Mouse (Mus musculus) kidney, embryonic 14.5 days (tissue): Measurements from ENCODE around the gene Metap2. TPM values are rescaled to one million over a fixed set of nuclear protein-coding genes. Genes with fewer than 3 reads are reported as not detected.
"Not testable (repeated sequence)": the region's sequence is repeated elsewhere in the genome, so short reads cannot be mapped to it uniquely, and the experiment has no call there.

Experiments used
- ATAC-seq: fragments of 200-750 bp; cut with Nextera tagmentation; 2 replicates; pipeline ENCODE4 v1.8.0; 2017; ENCODE audit warnings: moderate number of reproducible peaks, mild to moderate bottlenecking, moderate TSS enrichment, moderate library complexity; ENCODE audit not compliant: low FRiP score, low TSS enrichment
- H3K27ac ChIP-seq: fragments of 300-500 bp; sonication (generic); 2 replicates; pipeline ENCODE4 v1.5.1; 2014; ENCODE audit warnings: low read depth, mild to moderate bottlenecking, low read length, moderate library complexity, mixed read lengths
- H3K27me3 ChIP-seq: fragments of 300-500 bp; sonication (generic); 2 replicates; pipeline ENCODE4 v1.6.1; 2014; ENCODE audit warnings: mild to moderate bottlenecking, low read length; ENCODE audit not compliant: control insufficient read depth, insufficient read depth
- H3K36me3 ChIP-seq: fragments of 300-500 bp; sonication (generic); 2 replicates; pipeline ENCODE4 v1.6.1; 2014; ENCODE audit warnings: low read length, mixed read lengths; ENCODE audit not compliant: control insufficient read depth, insufficient read depth
- H3K4me1 ChIP-seq: fragments of 300-500 bp; sonication (generic); 2 replicates; pipeline ENCODE4 v1.6.1; 2014; ENCODE audit warnings: low read length, mixed read lengths; ENCODE audit not compliant: control insufficient read depth, insufficient read depth
- H3K4me2 ChIP-seq: fragments of 300-500 bp; sonication (generic); replicated peaks from 2 replicates; pipeline ENCODE4 v1.6.1; 2014; ENCODE audit warnings: low read depth, mild to moderate bottlenecking, low read length
- H3K4me3 ChIP-seq: fragments of 300-500 bp; sonication (generic); 2 replicates; pipeline ENCODE4 v1.5.1; 2014; ENCODE audit warnings: mild to moderate bottlenecking, low read length
- H3K9ac ChIP-seq: fragments of 300-500 bp; sonication (generic); 2 replicates; pipeline ENCODE4 v1.6.1; 2014; ENCODE audit warnings: low read depth, mild to moderate bottlenecking, low read length, moderate library complexity
- H3K9me3 ChIP-seq: fragments of 300-500 bp; sonication (generic); 2 replicates; pipeline ENCODE4 v1.6.1; 2016; ENCODE audit warnings: low read length; ENCODE audit not compliant: control insufficient read depth
- WGBS: fragments of 180-500 bp; shearing (Covaris S2); extraction: QIAGEN DNeasy Blood & Tissue Kit; methylation state at CpG from one replicate; pipeline ENCODE4 v1.1.7; 2014; 5-methylcytosine and 5-hydroxymethylcytosine counted together
- polyA plus RNA-seq: library from polyadenylated mRNA; unstranded; fragments of >200 nt; fragmentation: Nextera tagmentation; extraction: Ambion mirVana; gene quantifications from 2 replicates; pipeline ENCODE4 v1.2.1, GENCODE M21; 2014

Gene Metap2
- polyA plus RNA-seq, 1 experiment from 2014 or later: 212 TPM

- Histone ChIP-seq H3K36me3 (no peaks in the 10 kb centered on the region), H3K4me3 (no peak overlapping the region), H3K4me2 (no peak overlapping the region), H3K27ac (no peak overlapping the region), H3K4me1 (no peaks in the 10 kb centered on the region), H3K27me3 (no peaks in the 10 kb centered on the region), H3K9ac (no peak overlapping the region), H3K9me3 (peaks cover 16% of the 10 kb centered on the region)
- WGBS: 96% methylated on average over 13 of the region's 13 CpGs
- no peak for ATAC-seq
Observed at GRCm38 (mm10) chr10:93846706-93847105, 50.2 kb downstream of the Metap2 start.

GRCm38 (mm10) chr10:93835115-93835514, 61.8 kb downstream of the Metap2 start:
- H3K9ac ChIP-seq, H3K36me3 ChIP-seq, ATAC-seq, H3K4me1 ChIP-seq, H3K4me3 ChIP-seq, H3K4me2 ChIP-seq, H3K9me3 ChIP-seq, H3K27ac ChIP-seq: not testable (repeated sequence)
- peaks cover 48% of the 10 kb centered on the region for H3K27me3 ChIP-seq
- 86% methylated on average over 7 of the region's 7 CpGs for WGBS

GRCm38 (mm10) chr10:93834394-93834745, 62.5 kb downstream of the Metap2 start:
- peaks cover 9% of the 10 kb centered on the region; the same call in 1 of the 2 replicates for H3K4me1 ChIP-seq
- WGBS: 4% methylated on average over 13 of the region's 13 CpGs
- peaks cover 54% of the 10 kb centered on the region for H3K27me3 ChIP-seq
- no peak overlapping the region for H3K27ac ChIP-seq
- peak overlapping the region; percentile 96 for H3K4me2 ChIP-seq
- H3K36me3 ChIP-seq: no peaks in the 10 kb centered on the region
- no peaks in the 10 kb centered on the region for H3K9me3 ChIP-seq
- peak overlapping the region; percentile 73 for H3K4me3 ChIP-seq
- ATAC-seq: no peak
- no peak overlapping the region for H3K9ac ChIP-seq

GRCm38 (mm10) chr10:93833699-93834393, 63.0 kb downstream of the Metap2 start:
- peak overlapping the region; percentile 96 for H3K4me2 ChIP-seq

GRCm38 (mm10) chr10:93833370-93833698, 63.6 kb downstream of the Metap2 start:
- Histone ChIP-seq H3K9ac (no peak overlapping the region), H3K9me3 (no peaks in the 10 kb centered on the region), H3K4me2 (peak overlapping the region; percentile 96), H3K27me3 (peaks cover 54% of the 10 kb centered on the region), H3K4me3 (peak overlapping the region; percentile 73), H3K36me3 (no peaks in the 10 kb centered on the region), H3K27ac (no peak overlapping the region), H3K4me1 (peaks cover 9% of the 10 kb centered on the region; the same call in 1 of the 2 replicates)
- no peak for ATAC-seq
- WGBS: 3% methylated on average over 16 of the region's 16 CpGs

More at GRCm38 (mm10) chr10:93833699-93834393, 63.0 kb downstream of the Metap2 start:
- H3K4me1 ChIP-seq: peaks cover 9% of the 10 kb centered on the region; the same call in 1 of the 2 replicates
- no peaks in the 10 kb centered on the region for H3K36me3 ChIP-seq
- no peaks in the 10 kb centered on the region for H3K9me3 ChIP-seq
- H3K27ac ChIP-seq: no peak overlapping the region
- peaks cover 54% of the 10 kb centered on the region for H3K27me3 ChIP-seq
- H3K9ac ChIP-seq: peak overlapping the region; percentile 54; the same call in 1 of the 2 replicates
- WGBS: under 1% methylated on average over 67 of the region's 75 CpGs
- peak overlapping the region; percentile 73 for H3K4me3 ChIP-seq
- ATAC-seq: peak; percentile 97

- Histone ChIP-seq H3K27ac (no peak overlapping the region), H3K36me3 (no peaks in the 10 kb centered on the region), H3K9me3 (no peaks in the 10 kb centered on the region), H3K27me3 (peaks cover 54% of the 10 kb centered on the region), H3K4me2 (no peak overlapping the region), H3K4me1 (peaks cover 9% of the 10 kb centered on the region; the same call in 1 of the 2 replicates), H3K4me3 (peak overlapping the region; percentile 73; the same call in 1 of the 2 replicates), H3K9ac (no peak overlapping the region)
- WGBS: 35% methylated on average over 9 of the region's 9 CpGs
- ATAC-seq: no peak
Observed at GRCm38 (mm10) chr10:93832811-93833210, 64.1 kb downstream of the Metap2 start.

- H3K4me3 ChIP-seq: 0 out of 2 replicates have a peak overlapping the region, but pooled peaks have one; percentile 8
- H3K36me3 ChIP-seq: no peaks in the 10 kb centered on the region
- H3K4me1 ChIP-seq: peaks cover 9% of the 10 kb centered on the region; the same call in 1 of the 2 replicates
- no peak overlapping the region for H3K27ac ChIP-seq
- H3K27me3 ChIP-seq: peaks cover 54% of the 10 kb centered on the region
- no peaks in the 10 kb centered on the region for H3K9me3 ChIP-seq
- 4% methylated on average over 18 of the region's 18 CpGs for WGBS
- ATAC-seq: no peak
- H3K4me2 ChIP-seq: peak overlapping the region; percentile 10; the same call in 1 of the 2 replicates
- no peak overlapping the region for H3K9ac ChIP-seq
Observed at GRCm38 (mm10) chr10:93831730-93832574, 64.9 kb downstream of the Metap2 start.

- Histone ChIP-seq H3K4me2 (peak within 1 kb of the TSS; percentile 10; the same call in 1 of the 2 replicates), H3K27ac (no peak within 1 kb of the TSS), H3K9me3 (no peaks in the 10 kb centered on the region), H3K4me1 (peaks cover 9% of the 10 kb centered on the region; the same call in 1 of the 2 replicates), H3K36me3 (no peaks in the 10 kb centered on the region), H3K27me3 (peaks cover 54% of the 10 kb centered on the region), H3K9ac (no peak within 1 kb of the TSS), H3K4me3 (0 out of 2 replicates have a peak within 1 kb of the TSS, but pooled peaks have one; percentile 8)
- 9% methylated on average over 22 of the region's 22 CpGs for WGBS
- no peak for ATAC-seq
Observed at GRCm38 (mm10) chr10:93830931-93831729, 65.8 kb downstream of the Metap2 start, which contains the start of gene Usp44. TSS of gene Usp44 (plus strand) at chr10:93831555.
